Comparison of ENCODE assay signal across 8 mouse cellular contexts in the genomic region with DNA sequence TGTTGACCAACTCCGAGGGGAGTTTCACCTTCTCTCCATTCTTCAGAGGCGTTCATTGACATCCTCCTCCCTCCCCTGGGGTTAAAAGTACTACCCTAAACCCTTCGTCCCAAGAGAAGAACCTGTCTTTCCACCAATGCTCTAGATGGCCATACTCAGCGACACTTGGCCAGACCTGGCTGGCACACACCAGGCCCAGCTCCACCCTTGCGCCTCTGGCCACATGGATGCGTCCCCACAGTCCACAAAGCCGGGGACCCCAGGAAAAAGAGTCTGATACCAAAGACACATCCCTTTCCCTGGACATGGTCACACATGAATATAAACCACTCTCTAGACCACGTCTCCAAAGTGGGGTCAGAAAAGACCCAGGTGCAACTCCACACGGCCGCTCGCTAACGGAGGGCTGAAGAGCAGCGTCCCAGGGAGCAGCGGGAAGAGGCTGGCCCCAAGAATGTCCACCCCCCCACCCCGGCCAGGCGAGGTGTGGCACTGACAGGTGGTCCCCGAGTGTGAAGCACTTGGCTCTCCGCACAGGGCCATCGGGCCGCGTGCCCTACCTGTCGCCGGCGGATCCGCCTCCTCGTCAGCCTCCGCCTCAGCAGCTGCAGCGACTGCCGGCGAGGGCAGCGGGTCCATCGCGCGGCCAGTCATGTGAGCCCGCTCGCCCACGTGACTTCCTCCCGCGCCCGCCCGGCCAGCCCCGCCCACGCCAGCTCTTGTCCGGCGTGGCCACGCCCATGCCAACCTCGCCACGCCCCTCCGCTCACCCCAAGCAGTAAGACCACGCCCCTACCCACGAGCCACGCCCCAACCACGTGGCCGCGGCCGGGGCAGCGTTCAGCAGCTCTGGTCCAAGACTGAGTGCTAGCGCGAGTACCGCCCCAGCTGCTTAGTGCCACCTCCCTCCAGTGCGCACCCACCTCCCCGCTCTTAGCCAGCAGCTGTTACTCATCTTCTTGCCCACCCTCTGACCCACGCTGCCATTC. TPM values are rescaled to one million over a fixed set of nuclear protein-coding genes. Genes with fewer than 3 reads are reported as not detected.
DNase-seq lines count a peak whose midpoint lies in the region; ATAC-seq lines count a peak whose summit lies in the region.

Snx8 (minus strand) TSS at position 675 of the 989 bp plus-strand sequence.

- peaks cover 22% of the 10 kb centered on the region for H3K4me1 ChIP-seq in hindbrain, embryonic 12.5 days

- peak; percentile 99 for DNase-seq in NIH3T3 (ENCODE audit: low read depth)
- DNase-seq in cerebellum, postnatal 10 days, result peak; percentile 97 to 98
- DNase-seq in frontal cortex, postnatal 10 days (ENCODE audit: low spot score in 2 of 2), result peak; percentile 80 to 89
- DNase-seq in layer of hippocampus, postnatal 14 days (ENCODE audit: low spot score in 2 of 2), result peak; percentile 79 to 88
- DNase-seq in lung, postnatal 14 days, result peak; percentile 99
- peak; percentile 91 for DNase-seq in retina, adult 2 months (ENCODE audit: low read depth, low spot score)
- peak; percentile 81 to 83 for DNase-seq in thymus, postnatal 36 days

- no peaks in the 10 kb centered on the region for H3K9me3 ChIP-seq in hindbrain, embryonic 12.5 days (replicated peaks)

- H3K27ac ChIP-seq in hindbrain, embryonic 12.5 days, result peak within 1 kb of the TSS; percentile 25; the same call in 1 of the 2 replicates

- 1% methylated on average over 62 of the region's 63 CpGs for WGBS in hindbrain, embryonic 12.5 days

- peak within 1 kb of the TSS; percentile 97 for H3K4me2 ChIP-seq in hindbrain, embryonic 12.5 days (replicated peaks)

- peak; percentile 90 for ATAC-seq in hindbrain, embryonic 12.5 days (ENCODE audit: low FRiP score)

- H3K4me3 ChIP-seq in hindbrain, embryonic 12.5 days, result peak within 1 kb of the TSS; percentile 69

- peak within 1 kb of the TSS; percentile 76 for H3K9ac ChIP-seq in hindbrain, embryonic 12.5 days

- H3K36me3 ChIP-seq in hindbrain, embryonic 12.5 days, result no peaks in the 10 kb centered on the region

- no peaks in the 10 kb centered on the region for H3K27me3 ChIP-seq in hindbrain, embryonic 12.5 days

RNA-seq across cellular contexts. Expression of gene Snx8, which starts in this region (rescaled TPM):
- polyA plus RNA-seq in hindbrain, embryonic 12.5 days (2016; fragmentation: Nextera tagmentation; extraction: Ambion mirVana), result 21.1 and 22.1 TPM in 2 replicates
- 10 to 100 TPM; 13.1 to 13.3 TPM for total RNA-seq in layer of hippocampus, postnatal 14 days (2021)

Comparison
In these comparisons a context has a peak if more than half of its experiments do, and no peak if none do; other contexts are left out.
1. Peak in every context shown above with its lines: DNase-seq, ATAC-seq, H3K4me3 ChIP-seq and H3K27ac ChIP-seq.